Mouse (Mus musculus) embryonic facial prominence, embryonic 12.5 days (tissue): ENCODE data around the gene Adora1. TPM values are rescaled to one million over a fixed set of nuclear protein-coding genes. Genes with fewer than 3 reads are reported as not detected.

ENCODE experiments used
- ATAC-seq: fragments of 200-750 bp; cut with Nextera tagmentation; 2 replicates; pipeline ENCODE4 v1.8.0; 2017; ENCODE audit not compliant: insufficient number of reproducible peaks, insufficient read depth, low FRiP score, low TSS enrichment
- H3K27ac ChIP-seq: fragments of 300-500 bp; sonication (generic); 2 replicates; pipeline ENCODE4 v1.5.1; 2016; ENCODE audit warnings: mild to moderate bottlenecking
- H3K27me3 ChIP-seq: fragments of 300-500 bp; sonication (generic); 2 replicates; pipeline ENCODE4 v1.6.1; 2016; ENCODE audit warnings: mild to moderate bottlenecking, moderate library complexity
- H3K36me3 ChIP-seq: fragments of 300-500 bp; sonication (generic); 2 replicates; pipeline ENCODE4 v1.6.1; 2016; ENCODE audit warnings: mild to moderate bottlenecking
- H3K4me1 ChIP-seq: fragments of 300-500 bp; sonication (generic); 2 replicates; pipeline ENCODE4 v1.6.1; 2016
- H3K4me2 ChIP-seq: fragments of 300-500 bp; sonication (generic); replicated peaks from 2 replicates; pipeline ENCODE4 v1.6.1; 2016; ENCODE audit warnings: mild to moderate bottlenecking, moderate library complexity
- H3K4me3 ChIP-seq: fragments of 300-500 bp; sonication (generic); 2 replicates; pipeline ENCODE4 v1.5.1; 2016; ENCODE audit warnings: mild to moderate bottlenecking
- H3K9ac ChIP-seq: fragments of 300-500 bp; sonication (generic); 2 replicates; pipeline ENCODE4 v1.6.1; 2016; ENCODE audit warnings: mild to moderate bottlenecking, moderate library complexity
- H3K9me3 ChIP-seq: fragments of 300-500 bp; sonication (generic); 2 replicates; pipeline ENCODE4 v1.6.1; 2016; ENCODE audit warnings: mild to moderate bottlenecking, moderate library complexity
- WGBS: fragments of 180-500 bp; shearing (Covaris S2); methylation state at CpG from one replicate; pipeline ENCODE4 v1.1.7; 2016; 5-methylcytosine and 5-hydroxymethylcytosine counted together
- polyA plus RNA-seq: library from polyadenylated mRNA; unstranded; fragments of >200 nt; fragmentation: Nextera tagmentation; extraction: Ambion mirVana; gene quantifications from 2 replicates; pipeline ENCODE4 v1.2.1, GENCODE M21; 2016

Adora1 gene
- polyA plus RNA-seq, 1 experiment from 2014 or later: 2.1 TPM

- Histone ChIP-seq H3K4me1 (peaks cover 18% of the 10 kb centered on the region), H3K36me3 (no peaks in the 10 kb centered on the region), H3K4me2 (no peak overlapping the region), H3K27ac (0 out of 2 replicates have a peak overlapping the region, but pooled peaks have one; percentile 52), H3K9ac (no peak overlapping the region), H3K27me3 (no peaks in the 10 kb centered on the region), H3K9me3 (no peaks in the 10 kb centered on the region), H3K4me3 (no peak overlapping the region)
- WGBS: 10% methylated on average over 2 of the region's 2 CpGs
- ATAC-seq: no peak
Observed at GRCm38 (mm10) chr1:134211631-134212030, 23.6 kb downstream of the Adora1 start.

- H3K4me3 ChIP-seq: no peak overlapping the region
- H3K9ac ChIP-seq: no peak overlapping the region
- H3K36me3 ChIP-seq: no peaks in the 10 kb centered on the region
- H3K27ac ChIP-seq: peak overlapping the region; percentile 52; the same call in 1 of the 2 replicates
- 47% methylated on average over 6 of the region's 6 CpGs for WGBS
- H3K4me2 ChIP-seq: no peak overlapping the region
- no peaks in the 10 kb centered on the region for H3K9me3 ChIP-seq
- peaks cover 23% of the 10 kb centered on the region for H3K4me1 ChIP-seq
- no peak for ATAC-seq
- no peaks in the 10 kb centered on the region for H3K27me3 ChIP-seq
Observed at GRCm38 (mm10) chr1:134211043-134211442, 24.2 kb downstream of the Adora1 start.

- H3K27ac ChIP-seq: no peak overlapping the region
- H3K4me3 ChIP-seq: no peak overlapping the region
- H3K4me1 ChIP-seq: peaks cover 24% of the 10 kb centered on the region
- ATAC-seq: no peak
- H3K36me3 ChIP-seq: no peaks in the 10 kb centered on the region
- WGBS: 55% methylated on average over 6 of the region's 6 CpGs
- H3K27me3 ChIP-seq: no peaks in the 10 kb centered on the region
- no peak overlapping the region for H3K4me2 ChIP-seq
- H3K9me3 ChIP-seq: no peaks in the 10 kb centered on the region
- H3K9ac ChIP-seq: no peak overlapping the region
Observed at GRCm38 (mm10) chr1:134210179-134210755, 25.0 kb downstream of the Adora1 start.

GRCm38 (mm10) chr1:134206085-134206484 lies 29.1 kb downstream of the Adora1 start:
- WGBS: 44% methylated on average over 5 of the region's 5 CpGs
- Histone ChIP-seq H3K27me3 (0 out of 2 replicates have a peak, but pooled peaks cover 3% of the 10 kb centered on the region), H3K27ac (no peak overlapping the region), H3K4me1 (peaks cover 13% of the 10 kb centered on the region), H3K9me3 (no peaks in the 10 kb centered on the region), H3K4me2 (no peak overlapping the region), H3K9ac (no peak overlapping the region), H3K4me3 (no peak overlapping the region), H3K36me3 (no peaks in the 10 kb centered on the region)
- no peak for ATAC-seq

- Histone ChIP-seq H3K27ac (no peak overlapping the region), H3K36me3 (no peaks in the 10 kb centered on the region), H3K9me3 (no peaks in the 10 kb centered on the region), H3K4me3 (no peak overlapping the region), H3K4me2 (no peak overlapping the region), H3K9ac (no peak overlapping the region), H3K4me1 (peaks cover 7% of the 10 kb centered on the region), H3K27me3 (0 out of 2 replicates have a peak, but pooled peaks cover 3% of the 10 kb centered on the region)
- no peak for ATAC-seq
- 56% methylated on average over 9 of the region's 9 CpGs for WGBS
Observed at GRCm38 (mm10) chr1:134205296-134206018, 29.8 kb downstream of the Adora1 start.

GRCm38 (mm10) chr1:134204230-134204629 lies 31.0 kb downstream of the Adora1 start:
- H3K9me3 ChIP-seq: no peaks in the 10 kb centered on the region
- no peak overlapping the region for H3K4me2 ChIP-seq
- H3K36me3 ChIP-seq: no peaks in the 10 kb centered on the region
- ATAC-seq: no peak
- H3K4me3 ChIP-seq: no peak overlapping the region
- 87% methylated on average over 13 of the region's 13 CpGs for whole genome bisulfite sequencing
- H3K4me1 ChIP-seq: peaks cover 6% of the 10 kb centered on the region
- H3K27ac ChIP-seq: no peak overlapping the region
- H3K27me3 ChIP-seq: 0 out of 2 replicates have a peak, but pooled peaks cover 3% of the 10 kb centered on the region
- no peak overlapping the region for H3K9ac ChIP-seq

GRCm38 (mm10) chr1:134201751-134202420 lies 33.3 kb downstream of the Adora1 start:
- Histone ChIP-seq H3K4me1 (peaks cover 6% of the 10 kb centered on the region), H3K27ac (no peak overlapping the region), H3K9ac (no peak overlapping the region), H3K4me3 (no peak overlapping the region), H3K9me3 (no peaks in the 10 kb centered on the region), H3K4me2 (no peak overlapping the region), H3K36me3 (no peaks in the 10 kb centered on the region), H3K27me3 (0 out of 2 replicates have a peak, but pooled peaks cover 3% of the 10 kb centered on the region)
- WGBS: 36% methylated on average over 3 of the region's 3 CpGs
- no peak for ATAC-seq

- Histone ChIP-seq H3K4me1 (peaks cover 5% of the 10 kb centered on the region), H3K4me2 (no peak overlapping the region), H3K9ac (no peak overlapping the region), H3K4me3 (no peak overlapping the region), H3K27me3 (0 out of 2 replicates have a peak, but pooled peaks cover 3% of the 10 kb centered on the region), H3K27ac (no peak overlapping the region), H3K36me3 (no peaks in the 10 kb centered on the region), H3K9me3 (no peaks in the 10 kb centered on the region)
- WGBS: 88% methylated on average over 6 of the region's 6 CpGs
- ATAC-seq: no peak
Observed at GRCm38 (mm10) chr1:134200998-134201686, 34.1 kb downstream of the Adora1 start.

GRCm38 (mm10) chr1:134200481-134200880 lies 34.8 kb downstream of the Adora1 start:
- no peak for ATAC-seq
- peaks cover 9% of the 10 kb centered on the region for H3K4me1 ChIP-seq
- no peak overlapping the region for H3K27ac ChIP-seq
- WGBS: 60% methylated on average over 2 of the region's 2 CpGs
- 0 out of 2 replicates have a peak, but pooled peaks cover 3% of the 10 kb centered on the region for H3K27me3 ChIP-seq
- no peak overlapping the region for H3K4me2 ChIP-seq
- no peak overlapping the region for H3K4me3 ChIP-seq
- no peak overlapping the region for H3K9ac ChIP-seq
- H3K9me3 ChIP-seq: no peaks in the 10 kb centered on the region
- no peaks in the 10 kb centered on the region for H3K36me3 ChIP-seq

- Histone ChIP-seq H3K4me2 (no peak overlapping the region), H3K9ac (no peak overlapping the region), H3K27ac (no peak overlapping the region), H3K4me3 (no peak overlapping the region), H3K36me3 (no peaks in the 10 kb centered on the region), H3K9me3 (no peaks in the 10 kb centered on the region), H3K4me1 (peaks cover 25% of the 10 kb centered on the region), H3K27me3 (0 out of 2 replicates have a peak, but pooled peaks cover 1% of the 10 kb centered on the region)
- ATAC-seq: no peak
- WGBS: 86% methylated on average over 12 of the region's 12 CpGs
Observed at GRCm38 (mm10) chr1:134198197-134198995, 36.8 kb downstream of the Adora1 start.
